Mouse (Mus musculus): ENCODE results near the gene Il20rb. TPM values are rescaled to one million over a fixed set of nuclear protein-coding genes. Genes with fewer than 3 reads are reported as not detected.
A peak's percentile ranks its signal among the peaks of the same experiment; 100 is the strongest.

Gene Il20rb
- 0.91 and 1.4 TPM in 2 replicates for total RNA-seq (2015)
- total RNA-seq (2017) = 1.6 TPM in 2 replicates

DNA sequence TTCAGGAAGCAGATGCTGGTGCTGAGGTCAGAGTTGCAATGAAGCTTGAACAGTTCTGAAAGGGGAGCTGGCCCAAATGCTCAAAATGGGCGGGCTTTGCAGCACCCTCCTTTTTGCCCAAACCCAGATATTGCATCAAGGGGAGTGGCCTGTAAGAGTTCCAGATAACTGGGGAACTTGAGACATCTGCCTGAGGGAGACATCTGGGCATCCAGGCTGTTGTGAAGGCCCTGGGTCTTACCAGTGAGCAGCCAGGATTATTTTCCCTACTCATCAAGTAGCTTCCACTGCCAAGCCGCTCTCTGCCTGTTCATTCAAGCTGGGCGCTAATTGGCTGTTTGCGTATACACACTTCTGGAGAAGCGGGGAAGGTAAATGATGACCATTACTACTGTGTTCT lies at the start of gene Il20rb:
Gene Il20rb (minus strand): TSS at position 358 of the 400 bp plus-strand sequence.
- ATAC-seq (ENCODE audit: poor library complexity, severe bottlenecking) = no peak

DNA sequence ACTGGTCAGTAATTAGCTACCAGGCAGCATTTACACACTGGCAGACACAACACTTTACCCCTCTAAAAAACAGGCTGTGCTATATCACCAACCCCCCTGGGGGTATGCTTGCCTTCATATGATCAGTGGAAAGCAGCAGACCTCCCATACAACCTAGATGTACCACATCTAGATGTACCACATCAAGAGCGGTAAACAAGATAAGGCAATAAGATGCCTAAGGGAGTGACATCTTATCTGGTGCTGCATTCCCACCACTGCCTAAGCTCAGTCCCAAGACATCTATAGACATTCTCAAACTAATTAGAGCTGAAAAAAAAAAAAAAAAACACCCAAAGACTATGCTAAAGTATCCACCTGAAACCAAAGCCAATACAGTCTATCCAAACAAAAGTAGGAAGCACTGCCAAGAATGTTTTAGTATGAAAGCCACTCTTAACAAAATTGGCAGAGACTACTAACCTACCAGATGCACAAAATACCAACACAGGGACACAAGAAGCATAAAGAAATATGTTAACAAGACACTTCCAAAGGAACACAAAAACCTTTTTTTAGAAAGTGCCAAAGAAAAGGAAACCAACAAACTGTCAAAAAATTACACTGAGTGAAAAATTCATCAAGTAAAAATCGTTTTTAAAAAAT lies 49.2 kb upstream of the Il20rb start:
- ATAC-seq (ENCODE audit: poor library complexity, severe bottlenecking) = no peak

DNA sequence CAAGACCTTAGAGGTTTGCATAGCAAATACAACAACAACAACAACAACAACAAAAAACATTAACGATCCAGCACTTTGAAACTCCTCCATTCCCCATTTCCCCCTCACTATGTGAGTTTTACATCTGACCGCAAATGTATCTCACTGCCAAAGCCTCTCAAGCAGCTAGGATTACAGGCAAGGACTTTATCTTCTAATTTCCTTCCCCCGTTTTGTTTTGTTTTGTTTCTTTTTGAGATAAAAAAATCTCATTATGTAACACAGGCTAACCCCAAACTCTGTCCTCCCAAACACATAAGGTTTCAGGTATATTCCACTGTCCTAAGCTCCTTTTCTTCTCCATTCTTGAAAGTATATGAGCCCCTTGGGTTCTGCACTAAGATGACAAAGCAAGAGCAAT lies 48.1 kb upstream of the Il20rb start:
- ATAC-seq (ENCODE audit: poor library complexity, severe bottlenecking) = no peak

DNA sequence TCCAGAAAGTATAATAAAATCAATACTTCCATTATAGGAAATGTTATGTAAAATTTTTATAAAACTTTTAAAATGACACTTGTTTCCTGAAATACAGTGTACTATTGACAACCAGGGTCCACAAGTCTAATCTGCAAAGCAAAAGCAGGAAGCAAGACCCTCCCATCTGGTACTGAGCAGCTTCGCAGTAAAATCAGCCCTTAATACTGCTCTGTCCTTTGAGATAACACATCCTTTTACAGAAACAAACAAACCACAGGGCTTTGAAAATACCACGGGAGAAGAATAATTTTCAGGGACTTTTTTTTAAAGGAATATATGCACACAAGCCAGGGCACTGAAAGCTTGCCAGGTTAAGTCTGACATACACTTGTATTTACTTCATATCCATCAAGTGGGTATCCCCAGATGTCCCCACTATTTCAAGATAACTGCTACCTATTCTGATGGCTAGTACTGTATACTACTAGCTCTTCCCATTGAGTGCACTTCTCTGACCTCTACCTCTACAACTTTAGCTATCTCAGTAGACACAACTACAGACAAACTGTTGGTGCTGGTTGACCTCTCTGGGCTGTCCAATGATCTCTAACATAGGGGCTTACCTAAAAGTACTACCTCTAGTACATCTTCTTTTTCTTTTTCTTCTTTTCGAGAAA lies 46.4 kb upstream of the Il20rb start:
- no peak for ATAC-seq (ENCODE audit: poor library complexity, severe bottlenecking)

DNA sequence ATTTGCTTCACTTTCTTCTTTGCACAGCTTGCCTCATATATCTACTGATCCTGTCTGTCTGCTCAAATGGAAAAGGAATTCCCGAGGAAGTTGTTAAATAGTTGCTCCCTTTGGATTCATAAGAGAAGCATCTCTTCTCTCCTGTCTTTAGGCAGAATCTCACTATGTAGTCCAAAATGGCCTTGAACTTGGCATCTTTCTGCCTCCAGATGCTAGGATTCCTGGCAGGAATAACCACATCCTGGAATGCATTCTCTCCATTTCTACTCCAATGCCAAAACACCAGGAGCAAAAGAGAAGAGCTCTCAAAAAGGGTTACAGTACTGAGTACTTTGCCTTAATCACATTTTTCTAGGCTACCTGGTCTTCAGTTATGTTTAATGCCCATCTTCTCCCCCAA lies 44.7 kb upstream of the Il20rb start:
- ATAC-seq (ENCODE audit: poor library complexity, severe bottlenecking) = no peak

DNA sequence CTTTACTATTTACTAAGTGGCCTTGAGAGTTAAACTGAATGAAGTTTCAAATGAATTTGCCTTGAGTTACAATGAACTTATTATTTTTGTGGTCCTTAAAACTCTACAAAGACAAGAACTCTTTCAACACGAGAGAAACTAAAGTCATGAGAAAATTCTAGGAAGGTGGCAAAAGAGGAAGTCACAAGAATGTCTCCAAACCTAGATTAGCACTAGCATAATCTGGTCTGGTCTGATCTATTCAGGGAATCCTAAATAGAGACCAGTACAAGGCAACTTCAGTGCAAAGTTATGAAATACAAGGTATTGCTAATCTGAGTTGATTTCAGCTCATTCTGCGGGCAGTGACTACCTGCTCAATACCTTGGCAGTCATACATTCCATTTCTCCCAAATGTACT lies 38.6 kb upstream of the Il20rb start:
- peak; percentile 31; the same call in 1 of the 2 replicates for ATAC-seq (ENCODE audit: poor library complexity, severe bottlenecking)

DNA sequence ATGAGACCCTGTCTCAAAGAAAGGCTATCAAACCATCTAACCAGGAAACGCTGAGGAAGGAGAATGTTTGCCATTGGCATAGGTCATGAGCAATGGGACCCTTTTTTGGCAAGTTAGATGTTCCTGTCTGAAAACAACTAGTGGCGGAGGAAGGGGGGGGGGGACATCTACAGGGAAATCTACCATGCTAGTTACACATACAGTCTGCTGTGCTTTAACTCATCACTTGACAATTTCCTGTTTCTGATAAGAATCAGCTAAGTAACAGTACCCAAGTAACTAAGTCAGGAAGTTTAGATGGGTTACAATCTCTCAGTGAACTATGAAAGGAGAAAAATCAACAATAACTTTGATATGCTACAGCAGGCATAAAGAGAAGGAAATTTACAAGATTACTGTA lies 35.4 kb upstream of the Il20rb start:
- peak; percentile 40 for ATAC-seq (ENCODE audit: poor library complexity, severe bottlenecking)

DNA sequence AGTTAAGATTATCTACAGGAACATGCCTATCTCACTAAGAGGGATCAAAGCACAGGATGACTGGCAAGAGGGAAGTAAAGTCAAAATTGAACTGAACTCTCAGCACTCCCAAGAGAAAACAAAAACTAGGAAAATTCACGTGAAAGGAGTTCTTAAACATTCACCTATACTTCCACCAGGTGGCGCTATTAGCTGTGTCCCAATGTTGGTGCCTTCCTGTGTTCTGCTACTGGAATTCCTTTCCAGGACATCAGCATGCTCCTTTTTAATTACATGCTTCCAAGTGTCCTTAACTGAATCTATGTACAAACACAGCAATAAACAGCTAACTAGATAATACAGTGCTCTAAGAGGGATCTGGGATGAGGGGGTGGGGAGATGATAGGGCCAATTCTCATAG lies 34.0 kb upstream of the Il20rb start:
- peak; percentile 70 for ATAC-seq (ENCODE audit: poor library complexity, severe bottlenecking)

DNA sequence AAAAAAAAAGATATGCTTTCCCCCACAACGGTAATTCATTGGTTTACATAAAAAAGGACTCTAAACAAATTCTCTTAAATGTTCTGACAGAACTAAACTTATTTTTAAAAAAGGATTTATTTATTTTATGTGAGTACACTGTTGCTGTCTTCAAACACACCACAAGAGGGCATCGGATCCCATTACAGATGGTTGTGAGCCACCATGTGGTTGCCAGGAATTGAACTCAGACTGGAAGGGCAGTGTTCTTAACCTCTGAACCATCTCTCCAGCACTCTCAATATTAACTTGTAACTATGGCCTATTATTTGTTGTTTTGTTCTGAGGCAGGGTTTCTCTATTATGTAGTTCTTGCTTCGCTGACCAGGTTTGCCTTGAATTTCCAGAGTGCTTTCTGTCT lies 33.4 kb upstream of the Il20rb start:
- no peak for ATAC-seq (ENCODE audit: poor library complexity, severe bottlenecking)

DNA sequence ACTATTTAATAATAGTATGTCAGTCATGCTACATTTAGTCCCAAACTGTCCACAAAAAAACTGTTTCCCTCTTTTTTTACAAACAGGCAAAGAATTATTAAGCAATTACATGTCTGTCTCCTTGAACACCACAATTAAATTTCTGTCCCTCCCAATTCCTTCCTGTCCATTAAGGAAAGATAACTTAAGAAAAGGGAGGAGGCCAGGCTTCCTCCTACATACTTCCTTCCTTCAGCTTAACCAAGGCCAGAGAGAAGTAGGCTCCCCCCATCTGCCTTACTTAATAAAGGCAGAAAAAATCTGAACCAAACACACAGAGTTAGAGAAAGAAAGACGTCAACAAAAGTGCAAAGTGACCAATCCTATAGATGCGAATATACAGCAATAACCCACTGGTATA lies 21.0 kb upstream of the Il20rb start:
- peak; percentile 66 for ATAC-seq (ENCODE audit: poor library complexity, severe bottlenecking)

DNA sequence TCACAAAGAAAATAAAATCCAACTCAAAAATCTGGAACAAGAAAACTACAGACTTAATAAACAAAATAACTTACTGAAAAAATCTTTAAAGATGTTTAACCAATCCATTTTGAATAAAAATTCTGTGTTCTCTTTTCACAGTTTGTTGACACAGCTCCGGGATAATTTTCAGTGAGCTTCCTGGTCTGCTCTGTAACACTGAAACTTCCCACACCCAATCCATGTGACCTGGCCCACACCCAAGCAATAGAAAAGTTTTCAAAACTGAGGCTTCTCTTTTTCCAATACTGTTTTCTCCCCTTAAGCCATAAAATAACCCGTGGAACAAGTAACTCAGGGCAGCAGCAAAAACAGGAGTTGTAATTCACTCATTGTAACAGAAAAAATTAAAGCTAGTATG lies 20.1 kb upstream of the Il20rb start:
- ATAC-seq (ENCODE audit: poor library complexity, severe bottlenecking) = peak; percentile 56; the same call in 1 of the 2 replicates

DNA sequence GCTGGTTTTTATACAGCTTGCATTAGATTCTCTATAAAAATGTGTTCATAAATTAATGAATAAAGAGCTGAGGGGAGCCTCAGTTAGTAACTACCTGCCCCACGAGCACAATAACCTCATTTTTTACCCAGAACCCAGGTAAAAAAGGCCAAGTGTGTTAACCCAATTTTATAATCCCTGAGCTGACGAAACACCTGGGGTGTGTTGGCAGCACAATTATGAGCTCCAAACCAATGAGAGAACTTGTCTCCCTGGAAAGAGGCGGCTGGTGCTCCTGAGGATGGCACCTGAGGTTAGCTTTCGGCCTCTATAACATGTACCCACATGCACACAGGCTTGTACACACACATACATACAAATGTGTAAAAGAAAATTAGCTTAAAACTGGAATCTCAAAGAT lies 18.9 kb upstream of the Il20rb start:
- ATAC-seq (ENCODE audit: poor library complexity, severe bottlenecking) = no peak

DNA sequence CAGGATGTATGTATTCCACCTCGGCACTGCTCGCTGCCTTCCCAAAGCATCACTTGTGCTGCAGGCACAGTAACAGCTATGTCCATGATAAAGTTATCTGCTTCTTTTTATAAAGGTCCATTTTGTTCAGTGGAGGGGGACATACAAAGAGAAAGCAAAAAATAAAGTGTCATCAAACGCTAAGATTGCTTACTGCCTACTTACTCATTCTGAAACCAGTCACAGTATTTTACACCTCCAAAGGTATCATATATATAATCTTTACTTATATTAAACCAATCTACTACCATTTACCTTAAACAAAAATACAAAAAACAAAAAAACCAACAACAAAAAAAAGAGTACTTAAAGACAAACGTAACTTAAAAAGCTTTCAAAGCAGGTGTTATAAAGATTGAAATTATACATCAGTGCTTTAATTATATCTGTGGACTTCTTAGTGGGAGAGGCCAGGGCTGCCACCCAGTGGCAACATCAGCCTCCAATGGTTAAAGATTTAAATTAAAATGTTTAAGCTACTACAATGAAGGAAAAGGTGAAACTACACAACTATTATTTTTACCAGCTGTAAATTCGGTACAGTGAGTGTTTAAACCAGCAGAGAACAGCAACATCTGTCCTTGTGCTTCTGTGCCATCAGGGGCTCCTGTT lies 7.1 kb upstream of the Il20rb start:
- ATAC-seq (ENCODE audit: poor library complexity, severe bottlenecking) = no peak

DNA sequence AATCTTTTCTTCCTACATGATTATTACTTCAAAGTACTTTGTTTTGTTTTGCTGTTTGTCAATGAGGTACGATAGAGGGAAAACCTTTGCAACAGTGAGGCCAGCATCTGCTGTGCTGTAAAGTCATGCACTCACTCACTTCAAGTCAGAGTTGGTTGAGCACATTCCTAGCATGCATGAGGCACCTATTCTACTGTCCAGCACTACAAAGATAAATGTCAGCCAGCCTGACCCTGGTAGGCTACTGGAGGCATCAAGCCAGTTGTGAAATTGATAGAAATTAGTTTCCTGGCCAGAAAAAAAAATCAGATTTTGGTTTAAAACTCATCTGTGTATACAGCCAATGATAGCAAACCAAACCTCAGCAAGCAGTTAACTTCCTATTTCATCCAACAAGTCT lies 4.8 kb upstream of the Il20rb start:
- no peak for ATAC-seq (ENCODE audit: poor library complexity, severe bottlenecking)

DNA sequence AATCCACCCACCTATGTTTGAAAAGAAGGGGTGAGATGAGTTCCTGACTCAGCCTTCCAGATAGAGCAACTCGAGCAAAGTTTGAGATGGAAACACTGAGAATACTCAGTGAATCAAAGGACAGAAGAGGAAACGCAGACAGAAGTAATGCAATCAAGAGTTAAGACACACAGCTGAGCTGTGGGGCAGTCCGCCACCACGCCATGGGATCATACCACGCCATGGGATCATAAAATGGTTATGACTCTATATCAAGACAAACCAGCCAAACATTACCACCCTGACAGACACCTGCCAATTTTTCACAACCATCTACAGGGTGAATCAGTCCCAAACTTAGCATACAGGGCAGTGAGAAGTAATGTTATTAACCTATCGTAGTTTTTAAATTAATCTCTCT lies 2.4 kb upstream of the Il20rb start:
- ATAC-seq (ENCODE audit: poor library complexity, severe bottlenecking) = no peak

DNA sequence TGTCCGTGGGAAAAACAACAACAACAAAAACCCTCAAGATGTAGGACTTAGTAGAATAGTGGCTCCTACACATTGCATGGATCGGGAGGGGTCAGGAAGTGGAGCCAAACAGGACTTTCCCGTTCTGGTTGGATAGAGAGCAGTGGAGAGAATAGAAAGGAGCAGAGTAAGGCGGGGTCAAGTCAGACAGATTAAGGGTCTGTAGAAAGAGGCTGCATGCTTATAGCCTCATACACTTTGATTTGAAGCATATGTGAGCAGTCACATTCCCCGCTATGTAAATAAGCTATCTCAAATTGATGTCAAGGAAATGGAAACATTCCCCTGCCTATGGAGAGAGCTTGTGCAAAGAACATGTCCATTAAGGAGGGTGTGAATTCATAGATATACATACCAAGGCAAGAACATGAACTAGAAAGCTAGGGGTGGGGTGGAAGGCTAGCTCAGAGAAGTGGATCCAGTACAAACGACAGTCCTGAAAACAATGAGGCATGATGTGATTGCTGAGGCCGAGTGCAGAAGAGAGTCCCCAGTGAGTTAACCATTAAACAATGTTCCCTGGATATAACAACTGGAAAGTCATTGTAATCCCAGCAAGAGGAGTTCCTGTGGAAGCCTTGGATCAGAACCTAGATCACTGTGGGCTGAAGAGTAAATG lies 1.6 kb upstream of the Il20rb start:
- no peak for ATAC-seq (ENCODE audit: poor library complexity, severe bottlenecking)

DNA sequence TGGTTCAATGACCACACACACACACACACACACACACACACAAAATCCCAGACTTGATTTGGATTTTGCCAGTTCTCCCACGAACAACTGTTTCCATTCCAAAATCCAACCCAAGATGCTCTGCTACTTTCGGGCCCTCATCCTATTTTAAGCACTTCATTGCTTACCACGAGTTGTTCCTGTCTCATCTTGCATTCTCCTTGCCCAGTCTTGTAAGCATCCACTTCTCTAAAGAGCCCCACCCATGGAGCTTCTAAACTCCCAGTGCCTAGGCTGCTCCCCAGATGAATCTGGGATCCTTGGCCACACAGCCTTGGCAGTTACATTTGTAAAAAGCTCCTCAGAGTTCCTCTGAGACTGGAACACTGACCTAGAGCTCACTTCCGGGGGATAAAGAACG lies 3.3 kb downstream of the Il20rb start:
- ATAC-seq (ENCODE audit: poor library complexity, severe bottlenecking) = no peak

DNA sequence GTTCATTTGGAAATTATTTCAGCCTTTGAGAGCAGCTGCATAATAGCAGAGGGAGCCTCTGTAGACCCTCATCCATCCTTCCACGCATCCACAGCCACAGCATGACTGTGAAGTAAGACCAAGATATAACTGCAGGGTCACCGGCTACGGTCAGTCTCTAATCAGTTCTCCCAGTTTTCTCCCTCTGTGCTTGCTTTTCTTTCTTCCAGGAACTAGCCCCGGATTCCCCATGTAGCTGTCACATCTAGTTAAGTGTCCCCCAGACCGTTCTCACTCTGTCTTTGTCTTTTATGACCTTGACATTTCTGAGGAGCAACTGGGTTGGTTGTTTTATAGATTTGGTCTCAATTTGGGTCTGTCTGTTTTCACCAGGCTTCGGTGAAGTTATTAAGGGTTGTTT lies 5.0 kb downstream of the Il20rb start:
- no peak for ATAC-seq (ENCODE audit: poor library complexity, severe bottlenecking)

DNA sequence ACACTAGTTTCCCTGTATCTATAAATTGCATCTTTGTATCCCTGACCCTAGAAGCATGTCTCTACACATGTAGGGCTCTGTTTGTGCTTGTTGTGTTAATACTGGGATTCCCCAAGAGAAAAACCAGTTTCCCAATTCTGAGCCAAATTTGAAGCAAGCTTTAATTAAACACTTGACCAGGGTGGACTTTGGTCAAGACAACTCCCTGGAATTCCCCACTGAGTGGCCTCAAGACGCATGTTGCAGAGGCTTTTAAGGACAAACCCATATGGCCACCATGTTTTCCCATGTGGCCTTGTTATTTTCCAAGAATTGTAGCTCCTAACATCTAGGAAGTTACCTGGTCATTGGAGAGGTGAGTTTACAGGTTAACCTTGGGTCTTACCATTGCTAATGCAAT lies 12.5 kb downstream of the Il20rb start:
- ATAC-seq (ENCODE audit: poor library complexity, severe bottlenecking) = no peak

DNA sequence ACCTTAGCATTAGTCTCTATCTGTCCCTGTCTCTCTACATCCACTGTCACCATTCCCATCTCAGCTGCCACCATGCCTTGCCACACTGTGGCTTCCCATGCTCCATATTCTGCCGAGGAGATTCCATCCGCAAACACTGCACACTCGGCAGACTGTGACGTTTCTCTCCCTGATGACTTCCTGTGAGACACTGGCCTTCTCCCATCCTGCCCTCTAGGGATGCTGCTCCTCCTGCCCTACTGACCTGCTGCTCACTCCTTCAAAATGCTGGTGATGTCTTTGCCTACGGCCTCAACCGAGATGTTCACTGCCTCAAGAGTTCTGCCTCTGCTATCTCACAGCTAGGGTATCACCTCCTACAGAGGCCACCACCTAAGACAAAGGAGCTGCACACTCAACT lies 13.2 kb downstream of the Il20rb start:
- no peak for ATAC-seq (ENCODE audit: poor library complexity, severe bottlenecking)

DNA sequence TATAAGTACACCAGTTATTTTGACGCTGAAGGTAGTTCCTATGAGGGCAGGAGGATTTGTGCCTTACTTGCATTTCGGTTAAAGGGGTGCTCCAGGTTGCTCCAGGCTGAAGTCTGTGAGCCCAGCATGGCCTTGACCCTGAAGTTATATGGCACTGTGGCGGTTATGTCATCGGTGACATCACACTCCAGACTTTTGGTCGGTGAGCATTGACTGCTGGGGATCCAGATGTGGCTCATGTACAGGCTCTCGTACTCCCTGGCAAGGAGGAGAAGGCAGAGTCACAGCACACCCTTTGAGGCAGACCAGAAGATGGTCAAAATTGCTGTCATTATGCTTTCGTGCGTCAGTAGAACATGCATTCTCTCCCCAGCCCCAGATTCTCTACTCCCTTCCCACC lies 13.7 kb downstream of the Il20rb start:
- ATAC-seq (ENCODE audit: poor library complexity, severe bottlenecking) = no peak

DNA sequence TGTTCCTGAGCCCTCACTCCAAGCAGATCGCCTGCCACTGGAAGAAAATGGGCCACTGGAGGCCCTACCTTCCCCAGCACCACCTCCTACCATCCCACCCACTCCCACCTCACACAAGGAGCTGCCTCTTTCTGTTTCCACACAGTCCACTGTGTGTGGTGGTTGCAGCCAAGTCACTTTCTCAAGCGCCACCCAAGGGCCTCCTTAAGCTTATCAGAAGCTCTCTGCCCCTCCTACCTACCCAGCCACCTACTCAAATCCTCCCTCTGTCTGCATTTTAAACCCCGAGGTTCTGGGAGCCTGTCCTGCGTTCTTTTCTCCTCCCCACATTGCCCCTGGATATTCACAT lies 15.0 kb downstream of the Il20rb start:
- ATAC-seq (ENCODE audit: poor library complexity, severe bottlenecking) = no peak
